Mouse (Mus musculus) spleen, postnatal 36 days (tissue): ENCODE data around the gene Ung.
A peak's percentile ranks its signal among the peaks of the same experiment; 100 is the strongest.

ENCODE experiments used
- DNase-seq, 2 experiments: peaks; one replicate each; pipeline ENCODE4 v3.0.0; 2022; ENCODE audit warnings: low spot score in 2 of 2, mixed read lengths in 1 of 2

The Ung gene

GRCm38 (mm10) chr5:114130211-114130605 is at the start of gene Ung:
Gene Ung (plus strand): TSS chr5:114130386.
- DNase-seq = peak; percentile 60 to 61

- DNase-seq = no peak
Measured at GRCm38 (mm10) chr5:114085501-114085900, 44.7 kb upstream of the Ung start.

- no peak for DNase-seq
Measured at GRCm38 (mm10) chr5:114087875-114088480, 42.2 kb upstream of the Ung start.

GRCm38 (mm10) chr5:114090421-114091013 is 39.7 kb upstream of the Ung start:
- no peak for DNase-seq

- DNase-seq = peak; percentile 15 to 21
Measured at GRCm38 (mm10) chr5:114091057-114091807, 39.0 kb upstream of the Ung start, which contains the start of gene Svop. Gene Svop (minus strand): TSS chr5:114091570.

- DNase-seq = peak; percentile 76
Measured at GRCm38 (mm10) chr5:114099709-114100389, 30.3 kb upstream of the Ung start.

GRCm38 (mm10) chr5:114100390-114101099 is 29.6 kb upstream of the Ung start:
- DNase-seq = no peak

GRCm38 (mm10) chr5:114101873-114102272 is 28.3 kb upstream of the Ung start:
- DNase-seq = no peak

- DNase-seq = no peak
Measured at GRCm38 (mm10) chr5:114102807-114103206, 27.4 kb upstream of the Ung start.

- no peak for DNase-seq
Measured at GRCm38 (mm10) chr5:114106391-114106935, 23.7 kb upstream of the Ung start.

- DNase-seq = no peak
Measured at GRCm38 (mm10) chr5:114113334-114113733, 16.9 kb upstream of the Ung start.

- DNase-seq = no peak
Measured at GRCm38 (mm10) chr5:114115030-114115429, 15.2 kb upstream of the Ung start.

GRCm38 (mm10) chr5:114116586-114116985 is 13.6 kb upstream of the Ung start:
- no peak for DNase-seq

GRCm38 (mm10) chr5:114119806-114120205 is 10.4 kb upstream of the Ung start:
- no peak for DNase-seq

GRCm38 (mm10) chr5:114126008-114126407 is 4.2 kb upstream of the Ung start:
- no peak for DNase-seq

- DNase-seq = no peak
Measured at GRCm38 (mm10) chr5:114126499-114127244, 3.5 kb upstream of the Ung start.

GRCm38 (mm10) chr5:114127374-114128349 is 2.5 kb upstream of the Ung start, which contains the start of gene Alkbh2:
Gene Alkbh2 (minus strand): TSS chr5:114128218.
- DNase-seq = peak; percentile 75 to 78

GRCm38 (mm10) chr5:114129550-114130210 is 506 bp upstream of the Ung start:
- DNase-seq = no peak
